Mouse (Mus musculus) frontal cortex, adult 2 months (tissue): ENCODE measurements around the gene Adgrl1. TPM values are rescaled to one million over a fixed set of nuclear protein-coding genes. Genes with fewer than 3 reads are reported as not detected.
A peak's percentile ranks its signal among the peaks of the same experiment; 100 is the strongest.

Source experiments
- DNase-seq, 2 experiments: peaks; one replicate each; pipeline ENCODE4 v3.0.0; 2022; ENCODE audit warnings: low spot score in 1 of 2; ENCODE audit errors: extremely low spot score in 1 of 2
- polyA plus RNA-seq: library from polyadenylated mRNA; depleted of rRNA; stranded (reverse); fragments of >200 nt; gene quantifications from 2 replicates; pipeline ENCODE4 v1.2.3, GENCODE M21; 2012

Adgrl1 gene
- polyA plus RNA-seq, 1 experiment, result 247 TPM

DNA sequence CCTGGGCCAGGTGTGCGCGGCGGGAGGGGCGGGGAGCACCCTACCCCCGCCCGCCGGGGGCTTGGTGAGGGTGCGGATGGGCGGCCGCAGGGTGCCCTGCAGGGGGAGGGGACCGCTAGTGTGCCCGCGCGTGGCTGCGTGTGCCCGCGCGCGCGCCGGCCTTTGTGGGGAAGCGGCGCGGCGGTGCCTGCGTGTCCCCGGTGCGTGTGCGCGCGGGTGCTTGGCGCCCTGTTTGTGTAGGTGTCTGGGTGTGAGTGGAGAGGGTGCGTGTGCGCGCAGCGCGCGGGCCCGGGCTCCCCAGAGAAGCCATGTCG lies 1.0 kb downstream of the Adgrl1 start:
- peak in 1 of 2 experiments; percentile 79 for DNase-seq

GRCm38 (mm10) chr8:83901566-83902485 lies 1.9 kb downstream of the Adgrl1 start:
- DNase-seq, result peak in 1 of 2 experiments; percentile 60

- peak in 1 of 2 experiments; percentile 59 for DNase-seq
Measured at GRCm38 (mm10) chr8:83902961-83903666, 3.2 kb downstream of the Adgrl1 start.

GRCm38 (mm10) chr8:83908583-83908982 lies 8.7 kb downstream of the Adgrl1 start:
- DNase-seq, result peak in 1 of 2 experiments; percentile 50

- peak in 1 of 2 experiments; percentile 66 for DNase-seq
Measured at GRCm38 (mm10) chr8:83909311-83909710, 9.4 kb downstream of the Adgrl1 start.

DNA sequence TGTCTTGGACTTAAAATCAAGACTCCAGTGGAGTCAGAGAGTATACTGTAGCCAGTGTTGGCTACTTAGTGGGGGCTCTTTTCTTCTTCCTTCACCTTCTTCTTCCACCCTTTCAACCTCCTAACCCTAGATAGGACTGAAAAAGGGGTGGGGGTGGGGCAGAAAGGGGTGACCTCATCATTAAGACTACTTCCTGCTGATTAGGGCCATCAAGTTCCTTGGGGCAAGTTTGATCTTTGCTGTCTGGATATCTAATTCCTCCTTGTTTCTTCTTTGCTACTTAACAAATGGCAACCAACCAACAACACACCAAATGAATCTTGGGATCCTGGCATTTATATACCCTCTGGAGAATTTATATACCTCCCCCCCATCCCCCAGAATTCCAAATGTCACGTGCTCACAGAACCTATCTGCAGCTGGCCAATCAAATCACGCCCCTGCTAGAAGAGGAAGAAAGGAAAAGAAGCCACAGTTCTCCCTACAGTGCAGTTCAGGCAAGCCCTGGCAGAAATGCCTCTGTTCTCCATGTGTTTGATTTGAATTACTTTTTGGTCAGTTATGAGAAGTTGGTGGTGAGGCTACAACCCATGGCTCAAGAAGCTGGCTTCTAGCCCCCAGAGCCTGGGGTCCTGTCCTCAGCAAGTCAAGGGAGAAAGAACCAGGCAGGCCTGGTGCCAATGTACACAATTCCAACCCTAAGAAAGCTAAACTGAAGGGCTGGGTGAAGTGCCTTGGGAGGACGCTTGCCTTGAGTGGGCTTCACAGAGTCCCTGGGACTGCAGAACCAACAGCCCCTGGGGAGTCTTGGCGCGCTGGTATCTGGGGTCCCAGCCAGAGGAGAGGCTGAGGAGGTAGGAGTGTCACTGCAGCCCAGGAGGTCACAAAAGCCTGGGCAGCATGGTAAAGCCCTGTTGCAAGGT lies 12.2 kb downstream of the Adgrl1 start:
- no peak for DNase-seq

GRCm38 (mm10) chr8:83914232-83914631 lies 14.3 kb downstream of the Adgrl1 start:
- DNase-seq, result no peak

DNA sequence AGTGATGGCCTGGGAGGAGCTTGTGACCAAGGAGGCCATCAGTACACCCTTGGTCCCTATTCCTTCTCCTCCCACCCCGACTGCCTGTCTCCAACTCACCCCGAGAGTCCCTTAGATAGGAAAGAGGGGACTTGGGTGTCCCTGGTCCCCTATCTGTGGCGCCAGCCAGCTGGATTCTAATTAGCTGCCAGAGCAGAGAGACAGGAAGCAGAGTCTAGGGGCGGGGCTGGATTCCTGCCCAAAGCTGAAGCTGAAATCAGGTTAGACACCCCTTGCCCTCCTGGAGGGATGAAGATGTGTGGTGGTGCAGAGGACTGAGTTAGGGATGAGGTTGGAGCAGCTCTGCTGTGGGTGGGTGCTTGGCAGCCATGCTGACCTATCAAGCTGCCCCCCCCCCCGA lies 15.0 kb downstream of the Adgrl1 start:
- no peak for DNase-seq

DNA sequence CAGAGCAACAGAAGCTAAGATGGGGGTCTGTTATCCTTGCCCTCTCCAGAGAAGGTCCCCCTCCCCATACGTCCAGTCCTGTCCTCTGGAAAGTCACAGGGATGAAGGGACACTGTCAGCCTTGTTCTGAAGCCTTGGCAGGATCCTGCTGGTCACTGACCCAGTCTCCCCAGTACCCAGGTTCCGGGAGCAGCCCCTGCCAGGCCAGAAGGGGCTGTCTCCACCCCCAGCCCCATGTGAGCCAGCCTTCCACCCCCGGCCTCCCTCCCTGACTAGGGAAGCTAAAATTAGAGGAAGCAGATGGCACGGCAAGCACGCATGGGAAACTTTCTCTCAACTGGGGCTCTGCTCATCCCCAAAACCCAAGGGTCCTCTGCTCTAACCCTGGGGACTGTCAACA lies 16.1 kb downstream of the Adgrl1 start:
- DNase-seq, result peak in 1 of 2 experiments; percentile 76

GRCm38 (mm10) chr8:83917566-83917965 lies 17.7 kb downstream of the Adgrl1 start:
- DNase-seq, result no peak

GRCm38 (mm10) chr8:83921558-83921957 lies 21.7 kb downstream of the Adgrl1 start:
- DNase-seq, result peak; percentile 81 to 94

DNA sequence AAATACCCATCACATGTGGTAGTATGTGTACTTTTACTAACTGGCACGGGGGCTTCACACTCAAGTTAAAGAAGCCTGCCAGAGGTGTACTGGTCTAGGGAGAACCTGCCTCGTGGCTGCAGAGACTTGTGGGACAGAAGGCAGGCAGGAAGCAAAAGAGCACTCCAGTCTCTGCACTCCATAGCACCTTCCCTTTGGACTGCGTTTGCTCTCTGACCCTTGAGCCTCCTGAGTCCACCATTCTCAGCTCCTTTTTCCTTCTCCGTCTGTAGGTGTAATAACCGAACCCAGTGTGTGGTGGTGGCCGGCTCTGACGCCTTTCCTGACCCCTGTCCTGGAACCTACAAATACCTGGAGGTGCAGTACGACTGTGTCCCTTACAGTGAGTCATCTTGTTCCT lies 22.8 kb downstream of the Adgrl1 start:
- DNase-seq, result no peak

- no peak for DNase-seq
Measured at GRCm38 (mm10) chr8:83924585-83924984, 24.7 kb downstream of the Adgrl1 start.

DNA sequence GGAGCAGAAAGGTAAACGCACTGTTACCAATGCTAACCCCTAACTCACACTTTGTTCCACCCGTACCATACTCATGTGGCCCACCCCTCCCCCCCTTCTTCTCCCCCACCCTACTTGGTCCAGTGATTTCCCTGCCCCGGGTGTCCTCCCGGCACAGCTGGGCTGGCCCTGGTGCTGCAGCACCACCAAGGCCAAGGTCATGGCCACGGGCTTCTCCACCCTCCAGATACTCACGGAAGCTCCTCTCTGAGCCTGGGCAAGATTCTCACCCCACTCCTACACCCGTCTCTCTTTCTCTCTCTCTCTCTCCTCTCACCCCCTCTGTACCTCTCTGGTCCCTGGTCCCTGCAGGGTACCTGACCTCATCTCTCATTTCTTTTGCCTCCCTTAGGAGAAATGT lies 26.4 kb downstream of the Adgrl1 start:
- DNase-seq, result no peak

DNA sequence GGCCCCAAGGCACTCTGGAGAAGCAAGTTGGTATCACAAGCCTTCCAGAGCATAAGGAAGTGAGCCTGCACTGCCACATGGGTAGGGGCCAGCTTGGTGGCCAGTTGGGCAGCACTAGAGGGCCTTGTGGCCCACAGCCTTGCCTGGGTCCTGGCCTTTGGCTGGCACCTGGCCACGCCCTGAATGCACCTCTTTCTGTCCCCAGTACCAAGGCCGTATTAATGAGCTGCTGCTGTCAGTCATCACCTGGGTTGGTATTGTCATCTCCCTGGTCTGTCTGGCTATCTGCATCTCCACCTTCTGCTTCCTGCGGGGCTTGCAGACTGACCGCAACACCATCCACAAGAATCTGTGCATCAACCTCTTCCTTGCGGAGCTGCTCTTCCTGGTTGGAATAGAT lies 34.3 kb downstream of the Adgrl1 start:
- DNase-seq, result no peak

- DNase-seq, result no peak
Measured at GRCm38 (mm10) chr8:83934994-83935393, 35.1 kb downstream of the Adgrl1 start.

DNA sequence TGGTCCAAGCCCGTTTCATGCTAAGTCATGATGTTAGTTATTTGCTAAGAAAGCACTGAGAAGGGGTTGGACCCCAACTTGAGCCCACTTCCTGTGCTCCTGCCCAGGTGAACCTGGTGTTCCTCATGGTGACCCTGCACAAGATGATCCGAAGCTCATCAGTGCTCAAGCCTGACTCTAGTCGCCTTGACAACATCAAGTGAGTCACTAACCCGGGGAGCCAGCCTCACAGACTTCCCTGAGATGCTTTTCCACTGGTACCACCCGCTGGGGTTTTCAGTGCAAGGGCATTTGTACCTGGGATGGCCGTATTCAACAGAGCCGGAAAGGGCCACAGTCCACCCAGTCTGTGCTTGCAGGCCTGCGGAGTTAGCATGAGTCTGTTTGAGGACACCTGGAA lies 35.5 kb downstream of the Adgrl1 start:
- no peak for DNase-seq

GRCm38 (mm10) chr8:83937645-83938044 lies 37.7 kb downstream of the Adgrl1 start:
- no peak for DNase-seq

GRCm38 (mm10) chr8:83938330-83938729 lies 38.4 kb downstream of the Adgrl1 start:
- DNase-seq, result no peak

- DNase-seq, result no peak
Measured at GRCm38 (mm10) chr8:83941066-83941677, 41.3 kb downstream of the Adgrl1 start.
